Mouse (Mus musculus) intestine, embryonic 15.5 days (tissue): ENCODE data around the gene Xrcc4. TPM values are rescaled to one million over a fixed set of nuclear protein-coding genes. Genes with fewer than 3 reads are reported as not detected.

Experiments
- ATAC-seq: fragments of 200-750 bp; cut with Nextera tagmentation; 2 replicates; pipeline ENCODE4 v1.8.0; 2017; ENCODE audit warnings: moderate TSS enrichment, moderate library complexity
- H3K27ac ChIP-seq: fragments of 300-500 bp; sonication (generic); 2 replicates; pipeline ENCODE4 v1.5.1; 2015; ENCODE audit warnings: mild to moderate bottlenecking, inconsistent platforms
- H3K27me3 ChIP-seq: fragments of 300-500 bp; sonication (generic); replicated peaks from 2 replicates; pipeline ENCODE4 v1.6.1; 2015; ENCODE audit warnings: inconsistent platforms
- H3K36me3 ChIP-seq: fragments of 300-500 bp; sonication (generic); 2 replicates; pipeline ENCODE4 v1.6.1; 2015; ENCODE audit warnings: inconsistent platforms
- H3K4me1 ChIP-seq: fragments of 300-500 bp; sonication (generic); replicated peaks from 2 replicates; pipeline ENCODE4 v1.6.1; 2015; ENCODE audit warnings: inconsistent platforms
- H3K4me2 ChIP-seq: fragments of 300-500 bp; sonication (generic); replicated peaks from 2 replicates; pipeline ENCODE4 v1.6.1; 2015; ENCODE audit warnings: mild to moderate bottlenecking, inconsistent platforms
- H3K4me3 ChIP-seq: fragments of 300-500 bp; sonication (generic); replicated peaks from 2 replicates; pipeline ENCODE4 v1.5.1; 2015; ENCODE audit warnings: inconsistent platforms
- H3K9ac ChIP-seq: fragments of 300-500 bp; sonication (generic); 2 replicates; pipeline ENCODE4 v1.6.1; 2015; ENCODE audit warnings: inconsistent platforms
- H3K9me3 ChIP-seq: fragments of 300-500 bp; sonication (generic); 2 replicates; pipeline ENCODE4 v1.6.1; 2016; ENCODE audit warnings: inconsistent platforms
- WGBS: fragments of 180-500 bp; shearing (Covaris S2); methylation state at CpG from one replicate; pipeline ENCODE4 v1.1.7; 2015; 5-methylcytosine and 5-hydroxymethylcytosine counted together
- polyA plus RNA-seq: library from polyadenylated mRNA; unstranded; fragments of >200 nt; fragmentation: Nextera tagmentation; extraction: Ambion mirVana; gene quantifications from 2 replicates; pipeline ENCODE4 v1.2.1, GENCODE M21; 2015

The Xrcc4 gene
- polyA plus RNA-seq, 1 experiment from 2014 or later = 15.2 TPM

DNA sequence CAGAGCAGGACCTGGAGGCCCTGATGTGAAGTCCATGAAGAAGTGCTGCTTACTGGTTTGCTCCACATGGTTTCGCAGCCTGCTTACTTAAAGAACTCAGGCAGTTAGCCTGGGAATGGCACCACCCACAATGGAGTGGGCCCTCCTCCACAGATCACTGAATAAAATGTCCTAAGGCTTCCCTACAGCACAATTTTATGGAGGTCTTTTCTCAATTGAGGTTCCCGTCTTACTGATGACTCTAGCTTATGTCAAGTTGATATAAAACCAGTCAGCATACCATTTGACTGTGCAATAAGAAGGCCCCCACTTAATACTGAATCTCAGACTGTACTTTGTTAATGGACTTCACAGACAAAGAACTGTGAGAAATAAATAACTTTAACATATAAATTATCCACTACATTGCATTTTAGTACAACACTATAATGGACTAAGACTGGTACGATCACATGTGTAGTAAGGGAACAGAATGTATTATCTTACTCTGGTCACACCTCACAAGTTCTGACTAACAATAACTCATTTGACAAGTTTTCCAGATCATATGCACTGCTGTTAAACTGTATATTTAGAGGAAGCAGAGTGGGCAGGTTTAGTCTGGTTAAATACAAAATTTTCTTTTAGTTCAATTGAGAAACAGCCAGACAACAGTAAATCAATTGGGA is 170.5 kb downstream of the Xrcc4 start:
- 89% methylated on average over 3 of the region's 3 CpGs for WGBS
- ATAC-seq = no peak
- no peaks in the 10 kb centered on the region for H3K36me3 ChIP-seq
- no peak overlapping the region for H3K9ac ChIP-seq
- no peaks in the 10 kb centered on the region for H3K27me3 ChIP-seq
- H3K4me1 ChIP-seq = no peaks in the 10 kb centered on the region
- H3K4me2 ChIP-seq = no peak overlapping the region
- H3K4me3 ChIP-seq = no peak overlapping the region
- H3K27ac ChIP-seq = no peak overlapping the region
- no peaks in the 10 kb centered on the region for H3K9me3 ChIP-seq

DNA sequence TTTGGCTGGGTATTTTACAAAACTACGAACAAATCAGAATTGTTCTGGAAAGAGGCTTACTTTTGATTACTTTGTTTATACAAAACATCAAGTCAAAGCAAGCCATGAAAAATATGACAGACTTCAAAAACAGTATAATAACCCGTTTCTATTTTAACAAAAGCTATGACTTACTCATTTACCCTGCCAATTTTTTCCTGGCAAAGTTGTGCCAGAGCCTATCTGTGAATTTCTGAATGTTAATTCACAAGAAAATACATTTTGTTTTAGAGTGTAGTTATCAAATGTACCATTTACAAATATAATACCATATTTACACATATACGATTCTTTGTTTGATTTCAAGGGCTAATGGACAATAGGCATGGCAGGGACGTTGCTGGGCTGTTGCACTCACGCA is 175.1 kb downstream of the Xrcc4 start:
- Histone ChIP-seq H3K4me2 (no peak overlapping the region), H3K4me1 (no peaks in the 10 kb centered on the region), H3K27me3 (no peaks in the 10 kb centered on the region), H3K9ac (no peak overlapping the region), H3K36me3 (no peaks in the 10 kb centered on the region), H3K9me3 (no peaks in the 10 kb centered on the region), H3K4me3 (no peak overlapping the region), H3K27ac (no peak overlapping the region)
- WGBS = 87% methylated on average over 5 of the region's 5 CpGs
- no peak for ATAC-seq

DNA sequence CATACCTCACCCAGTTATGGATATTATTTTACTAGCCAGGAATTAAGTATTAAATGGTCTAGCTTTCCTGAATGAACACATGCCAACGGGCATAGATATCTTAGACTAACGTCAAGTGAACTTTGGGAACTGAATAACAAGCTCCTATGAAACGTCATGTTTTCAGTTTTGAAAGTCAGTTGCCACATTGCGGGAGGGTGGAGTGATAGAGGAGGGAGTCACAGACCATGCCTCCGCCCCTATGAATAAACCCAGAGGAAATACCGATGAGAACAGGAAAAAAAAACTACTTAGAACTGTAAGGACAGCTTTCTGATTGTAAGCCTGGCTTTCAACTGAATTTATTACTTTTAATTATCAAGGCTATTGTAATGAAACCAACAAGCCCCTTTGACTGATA is 175.5 kb downstream of the Xrcc4 start:
- 82% methylated on average over 6 of the region's 6 CpGs for WGBS

DNA sequence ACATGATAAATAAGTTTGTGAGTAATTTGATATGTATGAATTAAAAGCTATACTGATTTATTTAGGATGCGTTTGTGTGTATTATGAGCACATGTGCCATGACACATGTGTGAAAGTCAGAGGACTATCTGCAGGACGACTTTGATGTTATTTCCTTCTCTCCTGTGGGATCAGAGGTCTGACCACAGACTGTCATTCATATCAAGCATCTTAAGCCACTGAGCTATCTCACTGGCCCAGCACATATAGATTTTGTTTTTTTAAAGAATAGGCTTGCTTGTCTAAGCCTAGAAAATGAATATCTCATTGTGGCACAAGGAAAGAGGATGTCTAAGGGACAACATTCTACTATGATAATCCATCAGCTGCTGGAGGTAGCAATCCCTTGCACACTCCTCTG is 183.3 kb downstream of the Xrcc4 start:
- WGBS = 65% methylated on average over 2 of the region's 2 CpGs
- Histone ChIP-seq H3K4me1 (no peaks in the 10 kb centered on the region), H3K27me3 (no peaks in the 10 kb centered on the region), H3K4me2 (no peak overlapping the region), H3K27ac (no peak overlapping the region), H3K4me3 (no peak overlapping the region), H3K36me3 (no peaks in the 10 kb centered on the region), H3K9ac (no peak overlapping the region), H3K9me3 (no peaks in the 10 kb centered on the region)
- no peak for ATAC-seq

More for the DNA sequence above, 175.5 kb downstream of the Xrcc4 start:
- H3K27me3 ChIP-seq = no peaks in the 10 kb centered on the region
- no peak for ATAC-seq
- H3K4me1 ChIP-seq = no peaks in the 10 kb centered on the region
- no peak overlapping the region for H3K4me2 ChIP-seq
- no peaks in the 10 kb centered on the region for H3K36me3 ChIP-seq
- H3K4me3 ChIP-seq = no peak overlapping the region
- no peaks in the 10 kb centered on the region for H3K9me3 ChIP-seq
- H3K27ac ChIP-seq = no peak overlapping the region
- H3K9ac ChIP-seq = no peak overlapping the region

DNA sequence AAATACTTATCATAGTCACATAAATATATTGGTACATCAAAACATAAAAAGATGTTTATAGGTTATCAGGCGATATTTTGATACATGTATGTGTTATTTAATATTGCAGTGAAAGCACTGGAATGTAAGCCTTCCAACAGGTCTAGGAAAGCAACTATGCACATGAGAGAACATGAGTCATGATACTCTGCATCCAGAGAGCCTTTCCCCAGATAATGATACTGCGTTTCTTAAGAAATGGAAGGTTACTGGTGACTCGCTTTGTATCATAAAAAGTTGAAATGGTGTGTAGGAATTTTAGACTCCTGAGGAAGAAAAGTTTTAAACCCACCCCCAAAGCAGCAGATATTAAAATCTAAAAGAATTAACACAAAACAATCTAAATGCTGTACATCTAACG is 190.3 kb downstream of the Xrcc4 start:
- H3K36me3 ChIP-seq = no peaks in the 10 kb centered on the region
- no peaks in the 10 kb centered on the region for H3K9me3 ChIP-seq
- H3K27me3 ChIP-seq = no peaks in the 10 kb centered on the region
- H3K4me1 ChIP-seq = no peaks in the 10 kb centered on the region
- 86% methylated on average over 4 of the region's 4 CpGs for WGBS
- no peak overlapping the region for H3K4me2 ChIP-seq
- no peak for ATAC-seq
- H3K27ac ChIP-seq = no peak overlapping the region
- H3K4me3 ChIP-seq = no peak overlapping the region
- no peak overlapping the region for H3K9ac ChIP-seq

DNA sequence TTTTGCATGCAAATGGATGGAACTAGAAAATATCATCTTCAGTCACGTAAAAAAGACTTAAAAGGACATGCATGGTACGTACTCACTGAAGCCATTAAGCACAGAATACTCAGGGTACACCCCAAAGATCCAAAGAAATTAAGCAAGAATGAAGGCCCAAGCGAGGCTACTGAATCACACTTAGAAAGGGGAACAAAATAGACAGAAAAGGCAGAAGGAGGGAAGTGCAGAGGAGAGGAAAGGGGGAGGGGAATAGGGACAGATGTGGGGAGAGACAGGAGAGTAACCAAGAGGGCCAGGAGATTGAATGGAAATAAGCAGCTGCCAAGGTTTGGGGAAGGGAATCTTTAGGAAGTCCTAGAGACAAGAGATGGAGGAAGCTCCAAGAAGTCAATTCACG is 197.3 kb downstream of the Xrcc4 start:
- Histone ChIP-seq H3K4me1 (no peaks in the 10 kb centered on the region), H3K9ac (no peak overlapping the region), H3K4me3 (no peak overlapping the region), H3K27ac (no peak overlapping the region), H3K9me3 (no peaks in the 10 kb centered on the region), H3K36me3 (no peaks in the 10 kb centered on the region), H3K27me3 (no peaks in the 10 kb centered on the region), H3K4me2 (no peak overlapping the region)
- 93% methylated on average over 4 of the region's 4 CpGs for WGBS
- ATAC-seq = no peak

DNA sequence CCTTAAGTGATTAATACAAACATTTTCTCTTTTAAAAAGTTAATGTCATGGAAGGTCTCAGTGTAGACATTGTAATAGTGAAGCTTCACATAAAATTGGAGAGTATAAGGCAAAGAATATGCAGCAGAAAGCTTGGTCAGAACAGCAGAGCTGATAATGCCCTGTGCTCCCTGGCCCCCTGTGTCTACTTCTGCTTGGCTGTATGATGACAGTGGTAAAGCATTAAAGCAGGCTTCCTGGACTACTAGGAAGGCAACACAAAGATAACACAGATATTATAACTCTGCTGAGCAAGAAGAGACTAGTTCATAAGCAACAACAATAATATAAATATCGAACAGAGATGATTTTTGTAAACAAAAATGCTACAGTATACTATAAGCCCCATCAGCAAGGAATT is 199.2 kb downstream of the Xrcc4 start:
- 79% methylated on average over 1 of the region's 1 CpGs for WGBS
- ATAC-seq = no peak
- Histone ChIP-seq H3K9ac (no peak overlapping the region), H3K4me1 (no peaks in the 10 kb centered on the region), H3K27me3 (no peaks in the 10 kb centered on the region), H3K27ac (no peak overlapping the region), H3K4me2 (no peak overlapping the region), H3K4me3 (no peak overlapping the region), H3K9me3 (no peaks in the 10 kb centered on the region), H3K36me3 (no peaks in the 10 kb centered on the region)

DNA sequence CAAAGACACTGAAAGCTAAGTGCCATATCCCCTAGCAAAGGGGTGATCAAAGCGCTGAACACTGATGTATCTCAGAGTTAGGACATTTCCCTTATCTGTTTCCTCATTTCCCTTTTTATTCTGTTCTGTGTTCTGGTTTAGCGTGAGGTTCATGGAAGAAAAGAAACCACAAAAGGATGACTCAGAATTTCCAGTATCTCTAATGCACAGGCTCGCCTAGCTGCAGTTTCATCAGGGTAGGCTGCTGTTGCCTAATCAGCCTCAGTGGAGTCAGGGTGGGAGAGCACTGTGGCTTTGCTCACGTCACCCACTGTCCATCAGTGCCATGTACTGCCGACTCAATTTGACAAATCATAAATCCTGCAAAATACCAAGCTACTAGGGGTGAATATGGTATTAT is 200.3 kb downstream of the Xrcc4 start:
- H3K4me3 ChIP-seq = no peak overlapping the region
- ATAC-seq = no peak
- no peak overlapping the region for H3K4me2 ChIP-seq
- no peaks in the 10 kb centered on the region for H3K9me3 ChIP-seq
- H3K27ac ChIP-seq = no peak overlapping the region
- H3K36me3 ChIP-seq = no peaks in the 10 kb centered on the region
- no peak overlapping the region for H3K9ac ChIP-seq
- no peaks in the 10 kb centered on the region for H3K27me3 ChIP-seq
- no peaks in the 10 kb centered on the region for H3K4me1 ChIP-seq
- WGBS = 70% methylated on average over 5 of the region's 5 CpGs

DNA sequence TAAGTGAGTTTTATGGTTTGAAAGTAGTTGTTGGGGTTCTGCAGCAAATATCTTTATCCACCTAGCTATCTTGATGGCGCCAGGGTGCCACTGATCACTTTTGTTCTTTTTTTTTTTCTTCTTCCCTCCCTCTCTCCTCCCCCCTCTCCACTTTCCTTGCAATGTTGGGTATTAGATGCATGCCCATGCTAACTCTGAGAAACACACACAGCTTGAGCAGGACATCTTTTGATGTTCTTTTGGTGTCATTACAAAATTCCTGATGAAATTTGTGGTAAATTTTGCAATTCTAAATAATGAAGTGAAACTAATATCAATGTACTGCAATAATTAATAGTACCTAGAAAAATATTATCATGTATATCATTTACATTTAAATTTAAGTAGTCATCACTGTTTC is 205.9 kb downstream of the Xrcc4 start:
- ATAC-seq = no peak

DNA sequence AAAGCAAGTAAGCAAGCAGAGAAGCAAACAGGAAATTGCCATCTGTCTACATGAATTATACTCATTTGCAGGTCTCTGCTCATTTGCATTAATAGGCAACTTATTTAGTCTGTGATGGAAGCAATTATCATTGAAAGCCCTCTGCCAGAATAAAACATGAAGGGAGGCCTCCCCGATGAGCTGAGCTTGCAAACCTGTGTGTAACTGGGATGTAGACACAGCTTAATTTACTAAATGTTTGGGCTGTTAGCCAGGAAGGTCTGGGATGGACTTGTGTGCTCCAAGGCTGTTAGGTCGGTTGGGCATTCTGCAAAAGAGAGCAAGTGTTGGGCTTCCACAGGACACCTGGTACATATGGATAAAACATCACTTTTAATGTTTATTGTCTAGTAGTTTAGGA is 208.1 kb downstream of the Xrcc4 start:
- no peaks in the 10 kb centered on the region for H3K9me3 ChIP-seq
- ATAC-seq = no peak
- 45% methylated on average over 2 of the region's 2 CpGs for WGBS
- H3K4me2 ChIP-seq = no peak overlapping the region
- H3K9ac ChIP-seq = no peak overlapping the region
- no peak overlapping the region for H3K4me3 ChIP-seq
- H3K36me3 ChIP-seq = no peaks in the 10 kb centered on the region
- no peak overlapping the region for H3K27ac ChIP-seq
- no peaks in the 10 kb centered on the region for H3K4me1 ChIP-seq
- no peaks in the 10 kb centered on the region for H3K27me3 ChIP-seq

More for the DNA sequence above, 205.9 kb downstream of the Xrcc4 start:
- 86% methylated on average over 1 of the region's 1 CpGs for WGBS
- H3K4me2 ChIP-seq = no peak overlapping the region
- no peaks in the 10 kb centered on the region for H3K27me3 ChIP-seq
- no peaks in the 10 kb centered on the region for H3K36me3 ChIP-seq
- H3K4me1 ChIP-seq = no peaks in the 10 kb centered on the region
- no peak overlapping the region for H3K4me3 ChIP-seq
- no peak overlapping the region for H3K27ac ChIP-seq
- H3K9me3 ChIP-seq = no peaks in the 10 kb centered on the region
- H3K9ac ChIP-seq = no peak overlapping the region

DNA sequence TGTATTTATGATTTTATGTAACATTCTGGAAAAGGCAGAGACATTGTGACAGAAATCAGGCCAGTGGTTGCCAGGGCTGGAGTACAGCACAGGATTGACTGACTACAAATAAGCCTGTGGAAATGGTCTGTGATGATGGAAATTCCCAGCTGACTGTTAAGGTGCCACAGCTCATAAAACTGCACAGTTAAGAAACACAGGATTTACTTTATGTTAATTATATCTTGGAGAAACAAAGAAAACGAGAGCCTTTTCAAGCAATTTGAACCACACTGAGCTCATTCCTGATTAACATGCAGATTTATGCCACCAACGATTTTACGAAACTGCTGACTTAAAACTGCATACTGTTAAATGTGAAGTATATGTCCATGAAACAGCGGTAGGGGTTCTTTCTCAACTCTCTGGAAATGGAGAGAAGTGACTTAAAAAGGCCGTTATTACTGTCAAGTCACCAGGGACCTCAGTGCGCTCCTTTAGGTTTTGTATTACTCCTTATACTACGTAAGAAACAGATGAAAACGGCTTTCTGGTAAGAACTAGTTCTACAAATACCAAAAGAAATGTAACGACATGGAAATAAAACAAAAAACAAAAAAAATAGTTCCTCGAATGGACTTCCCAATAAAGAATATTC is 210.5 kb downstream of the Xrcc4 start:
- no peak overlapping the region for H3K4me3 ChIP-seq

DNA sequence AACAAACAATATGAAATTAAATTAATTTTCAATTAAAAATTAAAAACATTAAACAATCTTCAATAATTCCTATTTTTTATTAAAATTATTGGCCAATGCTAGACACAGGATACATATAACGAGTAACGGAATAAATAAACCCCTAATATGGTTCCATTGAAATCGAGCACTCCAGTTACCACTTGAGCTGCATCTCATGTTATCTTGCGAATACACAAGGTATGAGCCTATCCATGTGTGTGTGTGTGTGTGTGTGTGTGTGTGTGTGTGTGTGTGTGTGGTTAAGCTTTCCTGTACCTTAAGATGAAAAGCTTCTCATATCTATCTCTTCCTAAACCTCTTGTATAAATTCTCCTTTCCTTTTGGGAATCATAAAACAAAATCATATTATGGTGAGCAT is 213.9 kb downstream of the Xrcc4 start:
- no peaks in the 10 kb centered on the region for H3K4me1 ChIP-seq
- WGBS = 91% methylated on average over 4 of the region's 4 CpGs
- H3K9ac ChIP-seq = no peak overlapping the region
- no peaks in the 10 kb centered on the region for H3K36me3 ChIP-seq
- no peaks in the 10 kb centered on the region for H3K9me3 ChIP-seq
- H3K4me3 ChIP-seq = no peak overlapping the region
- no peak overlapping the region for H3K27ac ChIP-seq
- H3K4me2 ChIP-seq = no peak overlapping the region
- no peak for ATAC-seq
- no peaks in the 10 kb centered on the region for H3K27me3 ChIP-seq

More for the DNA sequence above, 210.5 kb downstream of the Xrcc4 start:
- Histone ChIP-seq H3K27ac (no peak overlapping the region), H3K4me1 (no peaks in the 10 kb centered on the region), H3K36me3 (no peaks in the 10 kb centered on the region), H3K4me2 (no peak overlapping the region), H3K27me3 (no peaks in the 10 kb centered on the region), H3K9ac (no peak overlapping the region), H3K9me3 (no peaks in the 10 kb centered on the region)
- 91% methylated on average over 10 of the region's 10 CpGs for WGBS
- ATAC-seq = no peak

DNA sequence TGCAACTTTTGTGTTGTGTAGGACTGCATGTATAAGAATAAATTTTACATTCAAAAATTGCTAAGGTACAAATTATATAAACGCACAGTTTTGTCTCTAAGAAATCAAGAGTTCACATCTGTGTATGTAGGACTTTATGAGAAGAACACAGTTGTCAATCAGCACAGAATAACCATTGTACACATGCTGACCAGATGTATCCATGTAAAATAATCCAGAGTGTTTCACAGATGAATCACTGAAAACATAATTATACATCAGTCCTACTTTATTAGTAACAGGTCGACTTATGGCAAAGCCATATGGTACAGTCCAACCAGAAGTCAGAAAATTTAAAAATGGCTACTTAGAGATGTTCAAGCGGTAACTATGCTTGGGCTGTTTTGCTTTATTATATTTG is 216.7 kb downstream of the Xrcc4 start:
- no peak for ATAC-seq
- no peaks in the 10 kb centered on the region for H3K36me3 ChIP-seq
- 82% methylated on average over 3 of the region's 3 CpGs for WGBS
- H3K4me3 ChIP-seq = no peak overlapping the region
- no peaks in the 10 kb centered on the region for H3K4me1 ChIP-seq
- H3K9ac ChIP-seq = no peak overlapping the region
- H3K27me3 ChIP-seq = no peaks in the 10 kb centered on the region
- H3K9me3 ChIP-seq = no peaks in the 10 kb centered on the region
- H3K27ac ChIP-seq = no peak overlapping the region
- H3K4me2 ChIP-seq = no peak overlapping the region
